ENCODE assay signal across 9 mouse cellular contexts in genomic region chr2:72170546-72170945, GRCm38 (mm10).
DNase-seq lines count a peak whose midpoint lies in the region; ATAC-seq and TF ChIP-seq lines count a peak whose summit lies in the region.
"Had no signal": no experiment of that assay in that cellular context is flagged by ENCODE, and none has a peak within 500 bp of the region (broad histone marks: within the 10 kb centered on the region; RNA-seq: fewer than 3 reads in every experiment).

No protein-coding gene starts in this region.

- TF ChIP-seq EP300 in liver, embryonic 14.5 days (IDR thresholded peaks at IDR 0.05; ENCODE audit: low read depth), result no peak

- peak; percentile 21 to 27 for DNase-seq in kidney, postnatal 36 days
- DNase-seq in kidney, adult 11 months, result no peak
- peak in 1 of 3 experiments; percentile 31 for DNase-seq in liver, embryonic 14.5 days (ENCODE audit: low read depth in 3 of 3, low spot score in 3 of 3)
- DNase-seq in thymus, postnatal 36 days, result peak; percentile 81 to 87
- DNase-seq in layer of hippocampus, postnatal 10 days (ENCODE audit: low spot score in 2 of 2), result no peak
- DNase-seq in urinary bladder, adult 18-20 months (ENCODE audit: low spot score in 2 of 2), result no peak
- no peak for DNase-seq in hindbrain, embryonic 11.5 days (ENCODE audit: low spot score)

- H3K27ac ChIP-seq in liver, embryonic 14.5 days, result no peak overlapping the region
- no peak overlapping the region for H3K27ac ChIP-seq in hindbrain, embryonic 11.5 days (ENCODE audit: low read depth, low read length)

- no peak overlapping the region for H3K4me3 ChIP-seq in liver, embryonic 14.5 days (ENCODE audit: insufficient read depth in 1 of 2, low read depth in 2 of 2, low read length in 2 of 2)
- no peak overlapping the region for H3K4me3 ChIP-seq in hindbrain, embryonic 11.5 days (ENCODE audit: low read depth, low read length)
- H3K4me3 ChIP-seq: myocyte had no signal

- H3K4me1 ChIP-seq in liver, embryonic 14.5 days (replicated peaks; ENCODE audit: control insufficient read depth in 2 of 2, insufficient read depth in 2 of 2, low read length in 1 of 2), result peaks cover 2 to 34% of the 10 kb centered on the region in 2 experiments; a peak in 3 of 4 replicates
- no peaks in the 10 kb centered on the region for H3K4me1 ChIP-seq in hindbrain, embryonic 11.5 days (replicated peaks; ENCODE audit: control insufficient read depth, insufficient read depth, low read length)

- no peaks in the 10 kb centered on the region for H3K36me3 ChIP-seq in liver, embryonic 14.5 days (replicated peaks; ENCODE audit: control insufficient read depth, insufficient read depth, low read depth)
- H3K36me3 ChIP-seq in hindbrain, embryonic 11.5 days (ENCODE audit: control insufficient read depth, insufficient read depth, low read length), result no peaks in the 10 kb centered on the region

- peak; percentile 45; the same call in 1 of the 2 replicates for ATAC-seq in liver, embryonic 14.5 days (ENCODE audit: insufficient read depth)
- ATAC-seq in monocyte, adult 5-6 weeks (replicated peaks; ENCODE audit: insufficient number of reproducible peaks, low FRiP score, low TSS enrichment, poor library complexity, severe bottlenecking), result peak; percentile 91
- no peak for ATAC-seq in hindbrain, embryonic 11.5 days (ENCODE audit: low FRiP score)

- H3K4me2 ChIP-seq in liver, embryonic 14.5 days (ENCODE audit: low read depth), result peak overlapping the region; percentile 15; the same call in 1 of the 2 replicates
- H3K4me2 ChIP-seq in hindbrain, embryonic 11.5 days (replicated peaks; ENCODE audit: low read depth, low read length), result no peak overlapping the region

- no peaks in the 10 kb centered on the region for H3K9me3 ChIP-seq in liver, embryonic 14.5 days (ENCODE audit: control insufficient read depth, low read length)
- H3K9me3 ChIP-seq in hindbrain, embryonic 11.5 days (ENCODE audit: control insufficient read depth, low read length), result no peaks in the 10 kb centered on the region

- 17% methylated on average over 8 of the region's 8 CpGs for WGBS in liver, embryonic 14.5 days (ENCODE audit: insufficient replicate concordance)
- 86% methylated on average over 8 of the region's 8 CpGs for WGBS in hindbrain, embryonic 11.5 days

- no peak for TF ChIP-seq CTCF in liver, embryonic 14.5 days (IDR thresholded peaks at IDR 0.05; ENCODE audit: low read depth)

- H3K9ac ChIP-seq in liver, embryonic 14.5 days (replicated peaks), result no peak overlapping the region
- no peak overlapping the region for H3K9ac ChIP-seq in hindbrain, embryonic 11.5 days (ENCODE audit: low read depth, low read length)

- H3K27me3 ChIP-seq in liver, embryonic 14.5 days (ENCODE audit: control insufficient read depth, insufficient read depth, low read length), result no peaks in the 10 kb centered on the region
- no peaks in the 10 kb centered on the region for H3K27me3 ChIP-seq in hindbrain, embryonic 11.5 days (ENCODE audit: control insufficient read depth, insufficient read depth, low read length)

Comparison
In these comparisons a context has a peak if more than half of its experiments do, and no peak if none do; other contexts are left out.
1. DNase-seq: peak in kidney, postnatal 36 days (2 of 2) and thymus, postnatal 36 days (2 of 2); none in kidney, adult 11 months (single experiment), layer of hippocampus, postnatal 10 days (0 of 2), urinary bladder, adult 18-20 months (0 of 2) and hindbrain, embryonic 11.5 days (single experiment).